Mouse (Mus musculus) brain, embryonic 14.5 days (tissue): Measurements from ENCODE around the gene Tigd3.

Source experiments
- CTCF ChIP-seq: fragments of 200-500 bp; IDR thresholded peaks from 2 replicates; pipeline ENCODE4 v1.5.1; 2012; ENCODE audit warnings: inconsistent platforms, mild to moderate bottlenecking, moderate library complexity, borderline replicate concordance; ENCODE audit not compliant: insufficient read depth, insufficient read length; ENCODE audit errors: extremely low read depth
- POLR2A ChIP-seq: fragments of 200-500 bp; IDR thresholded peaks from 2 replicates; pipeline ENCODE4 v1.6.1; 2012; ENCODE audit warnings: mild to moderate bottlenecking, inconsistent platforms, borderline replicate concordance; ENCODE audit not compliant: poor library complexity, insufficient read depth, insufficient read length, severe bottlenecking; ENCODE audit errors: extremely low read depth

DNA sequence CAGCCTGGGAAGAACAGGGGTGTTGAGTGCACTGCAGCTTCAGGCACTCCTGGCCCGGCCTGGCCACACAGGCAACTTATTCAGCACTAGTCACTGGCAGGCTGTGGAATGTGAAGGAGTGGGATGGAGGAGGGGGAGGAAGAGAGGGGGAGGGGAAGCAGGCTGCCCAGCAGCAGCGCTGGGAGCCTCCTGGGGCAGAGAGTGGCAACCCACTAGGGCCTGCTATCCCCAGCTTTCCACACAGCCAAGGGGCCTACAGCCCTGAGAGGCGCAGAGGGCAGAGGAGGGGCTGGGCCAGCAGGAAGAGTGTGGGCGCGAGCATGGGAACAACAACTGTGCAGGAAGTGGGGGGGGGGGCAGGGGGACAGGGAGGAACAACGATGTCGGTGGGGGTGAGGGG, 22.7 kb downstream of the Tigd3 start:
- TF ChIP-seq CTCF (no peak), POLR2A (no peak)
